Mouse (Mus musculus) stomach, embryonic 16.5 days (tissue): ENCODE measurements at regions not wholly inside any gene's neighbourhood (a gene's known extent, or its start where the extent isn't known, plus 50 kb on each side); places are given as distances from the start of the nearest gene placed in this dataset.

Experiments used
- ATAC-seq: fragments of 200-750 bp; cut with Nextera tagmentation; 2 replicates; pipeline ENCODE4 v1.8.0; 2017; ENCODE audit warnings: moderate number of reproducible peaks, moderate TSS enrichment; ENCODE audit not compliant: insufficient read depth, low FRiP score
- H3K27ac ChIP-seq: fragments of 300-500 bp; sonication (generic); 2 replicates; pipeline ENCODE4 v1.5.1; 2014; ENCODE audit warnings: low read length
- H3K27me3 ChIP-seq: fragments of 300-500 bp; sonication (generic); 2 replicates; pipeline ENCODE4 v1.6.1; 2014; ENCODE audit warnings: low read length, control low read depth, mixed read lengths; ENCODE audit not compliant: control insufficient read depth, insufficient read depth
- H3K36me3 ChIP-seq: fragments of 300-500 bp; sonication (generic); 2 replicates; pipeline ENCODE4 v1.6.1; 2014; ENCODE audit warnings: low read length; ENCODE audit not compliant: control insufficient read depth, insufficient read depth
- H3K4me1 ChIP-seq: fragments of 300-500 bp; sonication (generic); 2 replicates; pipeline ENCODE4 v1.6.1; 2014; ENCODE audit warnings: low read length, control low read depth, mixed read lengths; ENCODE audit not compliant: control insufficient read depth, insufficient read depth
- H3K4me2 ChIP-seq: fragments of 300-500 bp; sonication (generic); 2 replicates; pipeline ENCODE4 v1.6.1; 2014; ENCODE audit warnings: low read depth, low read length, mixed read lengths
- H3K4me3 ChIP-seq: fragments of 300-500 bp; sonication (generic); replicated peaks from 2 replicates; pipeline ENCODE4 v1.5.1; 2014; ENCODE audit warnings: mild to moderate bottlenecking, low read length
- H3K9ac ChIP-seq: fragments of 300-500 bp; sonication (generic); 2 replicates; pipeline ENCODE4 v1.6.1; 2014; ENCODE audit warnings: low read length
- H3K9me3 ChIP-seq: fragments of 300-500 bp; sonication (generic); replicated peaks from 2 replicates; pipeline ENCODE4 v1.6.1; 2016; ENCODE audit warnings: low read length, control low read depth; ENCODE audit not compliant: control insufficient read depth
- WGBS: fragments of 180-500 bp; shearing (Covaris S2); extraction: QIAGEN DNeasy Blood & Tissue Kit; methylation state at CpG from one replicate; pipeline ENCODE4 v1.1.7; 2014; 5-methylcytosine and 5-hydroxymethylcytosine counted together

GRCm38 (mm10) chr9:87784872-87785271 is 53.8 kb upstream of the Tbx18 start:
- H3K27me3 ChIP-seq: no peaks in the 10 kb centered on the region
- H3K9ac ChIP-seq: no peak overlapping the region
- no peak overlapping the region for H3K4me3 ChIP-seq
- H3K9me3 ChIP-seq: no peaks in the 10 kb centered on the region
- 77% methylated on average over 1 of the region's 1 CpGs for WGBS
- no peaks in the 10 kb centered on the region for H3K36me3 ChIP-seq
- ATAC-seq: no peak
- H3K27ac ChIP-seq: no peak overlapping the region
- H3K4me2 ChIP-seq: no peak overlapping the region
- H3K4me1 ChIP-seq: no peaks in the 10 kb centered on the region

GRCm38 (mm10) chr9:87811746-87812145 is 80.7 kb upstream of the Tbx18 start:
- no peaks in the 10 kb centered on the region for H3K4me1 ChIP-seq
- no peak overlapping the region for H3K4me3 ChIP-seq
- no peaks in the 10 kb centered on the region for H3K27me3 ChIP-seq
- no peak overlapping the region for H3K9ac ChIP-seq
- no peak overlapping the region for H3K4me2 ChIP-seq
- WGBS: 71% methylated on average over 2 of the region's 2 CpGs
- H3K27ac ChIP-seq: no peak overlapping the region
- no peaks in the 10 kb centered on the region for H3K9me3 ChIP-seq
- ATAC-seq: no peak
- no peaks in the 10 kb centered on the region for H3K36me3 ChIP-seq

GRCm38 (mm10) chr9:87822276-87822675 is 91.2 kb upstream of the Tbx18 start:
- no peak overlapping the region for H3K9ac ChIP-seq
- H3K4me2 ChIP-seq: no peak overlapping the region
- no peak overlapping the region for H3K27ac ChIP-seq
- H3K4me1 ChIP-seq: no peaks in the 10 kb centered on the region
- no peaks in the 10 kb centered on the region for H3K27me3 ChIP-seq
- no peak for ATAC-seq
- no peaks in the 10 kb centered on the region for H3K9me3 ChIP-seq
- no peaks in the 10 kb centered on the region for H3K36me3 ChIP-seq
- WGBS: 74% methylated on average over 5 of the region's 5 CpGs
- H3K4me3 ChIP-seq: no peak overlapping the region

- no peak overlapping the region for H3K4me3 ChIP-seq
- WGBS: 57% methylated on average over 8 of the region's 8 CpGs
- H3K27me3 ChIP-seq: no peaks in the 10 kb centered on the region
- H3K4me1 ChIP-seq: no peaks in the 10 kb centered on the region
- H3K27ac ChIP-seq: no peak overlapping the region
- no peak overlapping the region for H3K9ac ChIP-seq
- H3K36me3 ChIP-seq: no peaks in the 10 kb centered on the region
- H3K9me3 ChIP-seq: no peaks in the 10 kb centered on the region
- no peak overlapping the region for H3K4me2 ChIP-seq
- ATAC-seq: no peak
Measured at GRCm38 (mm10) chr9:87824691-87825230, 93.7 kb upstream of the Tbx18 start.

- no peak overlapping the region for H3K9ac ChIP-seq
- WGBS: 49% methylated on average over 6 of the region's 6 CpGs
- no peaks in the 10 kb centered on the region for H3K4me1 ChIP-seq
- H3K4me3 ChIP-seq: no peak overlapping the region
- H3K27ac ChIP-seq: no peak overlapping the region
- no peak overlapping the region for H3K4me2 ChIP-seq
- no peaks in the 10 kb centered on the region for H3K27me3 ChIP-seq
- H3K9me3 ChIP-seq: no peaks in the 10 kb centered on the region
- H3K36me3 ChIP-seq: no peaks in the 10 kb centered on the region
- ATAC-seq: no peak
Measured at GRCm38 (mm10) chr9:87843898-87844297, 112.8 kb upstream of the Tbx18 start.

GRCm38 (mm10) chr9:87844453-87844852 is 113.4 kb upstream of the Tbx18 start:
- H3K9ac ChIP-seq: no peak overlapping the region
- 63% methylated on average over 2 of the region's 2 CpGs for WGBS
- no peak overlapping the region for H3K4me3 ChIP-seq
- H3K4me2 ChIP-seq: no peak overlapping the region
- no peaks in the 10 kb centered on the region for H3K9me3 ChIP-seq
- H3K27ac ChIP-seq: no peak overlapping the region
- no peaks in the 10 kb centered on the region for H3K27me3 ChIP-seq
- no peaks in the 10 kb centered on the region for H3K4me1 ChIP-seq
- H3K36me3 ChIP-seq: no peaks in the 10 kb centered on the region
- no peak for ATAC-seq

- no peaks in the 10 kb centered on the region for H3K4me1 ChIP-seq
- no peak overlapping the region for H3K4me3 ChIP-seq
- no peak overlapping the region for H3K9ac ChIP-seq
- H3K36me3 ChIP-seq: no peaks in the 10 kb centered on the region
- H3K27me3 ChIP-seq: no peaks in the 10 kb centered on the region
- ATAC-seq: no peak
- H3K9me3 ChIP-seq: no peaks in the 10 kb centered on the region
- WGBS: 58% methylated on average over 5 of the region's 5 CpGs
- H3K4me2 ChIP-seq: no peak overlapping the region
- H3K27ac ChIP-seq: no peak overlapping the region
Measured at GRCm38 (mm10) chr9:87848882-87849281, 117.8 kb upstream of the Tbx18 start.

GRCm38 (mm10) chr9:87850133-87850532 is 119.1 kb upstream of the Tbx18 start:
- Histone ChIP-seq H3K4me1 (no peaks in the 10 kb centered on the region), H3K27ac (no peak overlapping the region), H3K9me3 (no peaks in the 10 kb centered on the region), H3K36me3 (no peaks in the 10 kb centered on the region), H3K9ac (no peak overlapping the region), H3K27me3 (no peaks in the 10 kb centered on the region), H3K4me3 (no peak overlapping the region), H3K4me2 (no peak overlapping the region)
- no peak for ATAC-seq
- 88% methylated on average over 1 of the region's 1 CpGs for whole genome bisulfite sequencing

- H3K4me2 ChIP-seq: no peak overlapping the region
- no peak overlapping the region for H3K4me3 ChIP-seq
- ATAC-seq: no peak
- H3K27me3 ChIP-seq: no peaks in the 10 kb centered on the region
- no peaks in the 10 kb centered on the region for H3K36me3 ChIP-seq
- H3K9me3 ChIP-seq: no peaks in the 10 kb centered on the region
- H3K27ac ChIP-seq: no peak overlapping the region
- no peak overlapping the region for H3K9ac ChIP-seq
- WGBS: 49% methylated on average over 1 of the region's 1 CpGs
- H3K4me1 ChIP-seq: no peaks in the 10 kb centered on the region
Measured at GRCm38 (mm10) chr9:87861588-87861987, 130.5 kb upstream of the Tbx18 start.

GRCm38 (mm10) chr9:87865236-87865635 is 134.2 kb upstream of the Tbx18 start:
- ATAC-seq: no peak
- WGBS: 79% methylated on average over 6 of the region's 6 CpGs
- Histone ChIP-seq H3K27ac (no peak overlapping the region), H3K9ac (no peak overlapping the region), H3K4me3 (no peak overlapping the region), H3K9me3 (no peaks in the 10 kb centered on the region), H3K27me3 (no peaks in the 10 kb centered on the region), H3K36me3 (no peaks in the 10 kb centered on the region), H3K4me1 (no peaks in the 10 kb centered on the region), H3K4me2 (no peak overlapping the region)
